Mouse (Mus musculus) fibroblast of lung, adult 2 months (primary cell): ENCODE measurements at regions not wholly inside any gene's neighbourhood (a gene's known extent, or its start where the extent isn't known, plus 50 kb on each side); places are given as distances from the start of the nearest gene placed in this dataset.

Source experiments
- DNase-seq: peaks from one replicate; pipeline ENCODE4 v3.0.0-alpha.2; 2011; ENCODE audit warnings: low read depth

- DNase-seq: no peak
Measured at GRCm38 (mm10) chr13:111165538-111165937, 89.3 kb upstream of the Actbl2 start.

GRCm38 (mm10) chr13:111170269-111171165, 84.3 kb upstream of the Actbl2 start:
- no peak for DNase-seq

- DNase-seq: no peak
Measured at GRCm38 (mm10) chr13:111179186-111179585, 75.6 kb upstream of the Actbl2 start.

DNA sequence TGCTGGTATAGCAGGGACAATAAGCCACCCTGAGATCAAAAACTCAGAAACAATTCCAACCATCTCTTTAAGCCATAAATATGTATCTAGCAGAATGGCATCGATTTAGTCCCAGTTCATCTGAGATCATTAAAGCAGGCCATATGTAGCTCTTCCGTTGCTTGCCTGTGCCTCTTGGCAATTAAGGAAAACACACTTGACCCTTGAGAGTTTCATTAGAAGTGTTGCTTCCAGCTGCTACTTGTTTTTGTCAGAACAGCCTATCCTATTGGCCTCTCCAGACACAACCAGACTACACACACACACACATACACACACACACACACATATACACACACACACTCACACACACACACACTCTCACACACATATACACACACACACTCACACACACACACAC, 71.5 kb upstream of the Actbl2 start:
- DNase-seq: no peak

- DNase-seq: no peak
Measured at GRCm38 (mm10) chr13:111185799-111186198, 69.0 kb upstream of the Actbl2 start.

DNA sequence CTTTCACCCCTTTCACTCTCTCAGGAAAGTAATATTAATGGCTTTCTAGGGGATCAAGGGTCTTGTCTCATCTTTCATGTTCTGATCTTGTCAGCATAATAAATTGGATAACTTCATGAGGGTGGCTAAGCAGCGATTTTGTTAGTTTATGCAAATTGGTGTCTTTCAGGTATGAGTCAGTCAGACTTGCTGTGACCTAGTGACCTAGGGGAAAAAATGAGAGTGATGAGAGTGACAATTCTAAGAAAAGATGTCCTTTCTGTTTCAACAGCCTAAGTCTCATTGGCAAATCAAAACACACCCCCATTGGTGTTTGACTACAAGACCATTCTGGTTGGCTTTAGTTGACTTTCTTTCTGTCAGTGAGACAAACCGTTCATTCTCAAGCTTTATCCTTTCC, 68.0 kb upstream of the Actbl2 start:
- no peak for DNase-seq

DNA sequence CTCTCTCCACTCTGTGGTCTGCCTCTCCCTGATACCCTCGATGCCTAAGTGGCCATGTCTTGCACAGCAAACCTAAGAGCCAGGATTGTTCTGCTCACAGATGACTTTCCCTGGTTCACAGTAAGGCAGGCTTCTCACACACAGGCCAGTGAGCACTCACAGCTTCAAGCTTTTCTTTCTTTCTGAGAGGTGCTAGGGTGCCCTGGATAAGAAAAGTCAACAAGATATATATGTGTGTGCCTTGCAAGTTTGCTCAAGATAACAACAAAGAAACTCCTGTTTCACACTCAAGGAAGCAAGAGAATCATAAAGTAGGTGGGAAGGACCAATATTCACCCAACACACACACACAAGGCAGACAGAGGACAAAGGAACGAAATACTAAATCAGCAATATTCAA, 60.9 kb upstream of the Actbl2 start:
- DNase-seq: no peak

DNA sequence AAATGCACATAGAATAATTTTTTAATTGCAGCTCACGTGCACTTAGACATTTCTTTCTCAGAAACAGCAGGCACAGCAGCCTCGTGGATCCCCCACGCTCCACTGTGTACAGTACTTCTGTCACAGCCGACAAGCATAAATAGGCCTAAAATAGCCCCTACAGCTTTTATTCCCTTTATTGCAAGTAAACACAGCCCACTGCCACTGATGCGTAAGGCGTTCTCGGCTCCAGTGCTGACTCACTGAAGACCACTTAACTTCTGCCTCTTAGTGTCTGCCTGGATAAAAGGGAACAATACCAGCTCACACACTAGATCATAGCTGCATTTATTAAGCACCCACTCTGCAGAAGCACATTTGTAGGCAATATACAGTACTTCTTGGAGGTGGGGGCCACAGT, 60.5 kb upstream of the Actbl2 start:
- DNase-seq: no peak

DNA sequence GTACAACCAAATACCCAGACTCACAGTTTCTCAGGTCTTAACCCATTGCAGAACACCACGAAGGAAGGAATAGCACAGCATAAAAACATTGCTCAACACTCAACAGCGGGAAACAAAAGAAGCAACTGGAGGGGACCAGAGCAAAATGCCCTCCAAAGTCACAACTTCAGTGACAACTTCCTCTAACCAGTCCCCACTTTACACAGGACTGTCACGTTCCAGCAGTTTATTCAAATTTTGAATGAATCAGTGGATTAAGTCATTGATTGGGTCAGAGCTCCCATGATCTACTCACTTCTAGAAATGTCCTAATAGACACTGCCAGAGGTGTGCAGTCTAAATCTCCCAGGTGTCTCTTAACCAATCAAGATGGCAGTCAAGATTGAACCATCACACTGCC, 53.3 kb upstream of the Actbl2 start:
- DNase-seq: no peak

GRCm38 (mm10) chr13:111204580-111205285, 50.1 kb upstream of the Actbl2 start:
- no peak for DNase-seq
